Mouse (Mus musculus): ENCODE measurements around the gene Stc2. TPM values are rescaled to one million over a fixed set of nuclear protein-coding genes. Genes with fewer than 3 reads are reported as not detected.

Gene Stc2
- polyA plus RNA-seq, 1 experiment from 2014 or later: 3.3 TPM

GRCm38 (mm10) chr11:31392340-31392739 lies 22.5 kb upstream of the Stc2 start:
- 76% methylated on average over 5 of the region's 5 CpGs for WGBS
- no peaks in the 10 kb centered on the region for H3K4me1 ChIP-seq (ENCODE audit: control insufficient read depth, insufficient read depth, low read length)
- no peak overlapping the region for H3K9ac ChIP-seq (replicated peaks; ENCODE audit: low read depth, low read length)
- ATAC-seq (ENCODE audit: insufficient number of reproducible peaks, insufficient read depth, low FRiP score, low read depth): no peak
- no peak overlapping the region for H3K4me3 ChIP-seq (ENCODE audit: low read depth, low read length)
- H3K9me3 ChIP-seq (ENCODE audit: control insufficient read depth, low read depth, low read length): no peaks in the 10 kb centered on the region
- H3K27me3 ChIP-seq (ENCODE audit: control insufficient read depth, insufficient read depth, low read length): no peaks in the 10 kb centered on the region
- no peak overlapping the region for H3K4me2 ChIP-seq (replicated peaks; ENCODE audit: low read depth, low read length)
- H3K36me3 ChIP-seq (ENCODE audit: control insufficient read depth, insufficient read depth, low read length): no peaks in the 10 kb centered on the region
- H3K27ac ChIP-seq (ENCODE audit: low read length): no peak overlapping the region

- no peak for ATAC-seq (ENCODE audit: insufficient number of reproducible peaks, insufficient read depth, low FRiP score, low read depth)
- Histone ChIP-seq H3K36me3 (ENCODE audit: control insufficient read depth, insufficient read depth, low read length) (no peaks in the 10 kb centered on the region), H3K4me1 (ENCODE audit: control insufficient read depth, insufficient read depth, low read length) (0 out of 2 replicates have a peak, but pooled peaks cover 6% of the 10 kb centered on the region), H3K27me3 (ENCODE audit: control insufficient read depth, insufficient read depth, low read length) (no peaks in the 10 kb centered on the region), H3K9ac (replicated peaks; ENCODE audit: low read depth, low read length) (no peak overlapping the region), H3K4me2 (replicated peaks; ENCODE audit: low read depth, low read length) (no peak overlapping the region), H3K9me3 (ENCODE audit: control insufficient read depth, low read depth, low read length) (no peaks in the 10 kb centered on the region), H3K4me3 (ENCODE audit: low read depth, low read length) (no peak overlapping the region), H3K27ac (ENCODE audit: low read length) (no peak overlapping the region)
- 35% methylated on average over 4 of the region's 4 CpGs for WGBS
Measured at GRCm38 (mm10) chr11:31388890-31389289, 19.0 kb upstream of the Stc2 start.

GRCm38 (mm10) chr11:31387526-31387925 lies 17.7 kb upstream of the Stc2 start:
- no peaks in the 10 kb centered on the region for H3K27me3 ChIP-seq (ENCODE audit: control insufficient read depth, insufficient read depth, low read length)
- no peak overlapping the region for H3K27ac ChIP-seq (ENCODE audit: low read length)
- no peak overlapping the region for H3K4me3 ChIP-seq (ENCODE audit: low read depth, low read length)
- no peaks in the 10 kb centered on the region for H3K36me3 ChIP-seq (ENCODE audit: control insufficient read depth, insufficient read depth, low read length)
- WGBS: 76% methylated on average over 5 of the region's 5 CpGs
- no peak overlapping the region for H3K9ac ChIP-seq (replicated peaks; ENCODE audit: low read depth, low read length)
- H3K9me3 ChIP-seq (ENCODE audit: control insufficient read depth, low read depth, low read length): no peaks in the 10 kb centered on the region
- ATAC-seq (ENCODE audit: insufficient number of reproducible peaks, insufficient read depth, low FRiP score, low read depth): no peak
- no peak overlapping the region for H3K4me2 ChIP-seq (replicated peaks; ENCODE audit: low read depth, low read length)
- 0 out of 2 replicates have a peak, but pooled peaks cover 6% of the 10 kb centered on the region for H3K4me1 ChIP-seq (ENCODE audit: control insufficient read depth, insufficient read depth, low read length)

- H3K36me3 ChIP-seq (ENCODE audit: control insufficient read depth, insufficient read depth, low read length): no peaks in the 10 kb centered on the region
- no peak overlapping the region for H3K4me3 ChIP-seq (ENCODE audit: low read depth, low read length)
- no peaks in the 10 kb centered on the region for H3K9me3 ChIP-seq (ENCODE audit: control insufficient read depth, low read depth, low read length)
- no peak overlapping the region for H3K9ac ChIP-seq (replicated peaks; ENCODE audit: low read depth, low read length)
- peak; percentile 16; the same call in 1 of the 2 replicates for ATAC-seq (ENCODE audit: insufficient number of reproducible peaks, insufficient read depth, low FRiP score, low read depth)
- no peak overlapping the region for H3K4me2 ChIP-seq (replicated peaks; ENCODE audit: low read depth, low read length)
- 44% methylated on average over 3 of the region's 3 CpGs for WGBS
- H3K27me3 ChIP-seq (ENCODE audit: control insufficient read depth, insufficient read depth, low read length): no peaks in the 10 kb centered on the region
- H3K4me1 ChIP-seq (ENCODE audit: control insufficient read depth, insufficient read depth, low read length): 0 out of 2 replicates have a peak, but pooled peaks cover 6% of the 10 kb centered on the region
- H3K27ac ChIP-seq (ENCODE audit: low read length): no peak overlapping the region
Measured at GRCm38 (mm10) chr11:31386571-31386970, 16.7 kb upstream of the Stc2 start.

- no peak for ATAC-seq (ENCODE audit: insufficient number of reproducible peaks, insufficient read depth, low FRiP score, low read depth)
- H3K9me3 ChIP-seq (ENCODE audit: control insufficient read depth, low read depth, low read length): no peaks in the 10 kb centered on the region
- no peak overlapping the region for H3K27ac ChIP-seq (ENCODE audit: low read length)
- whole genome bisulfite sequencing: 82% methylated on average over 2 of the region's 2 CpGs
- H3K4me2 ChIP-seq (replicated peaks; ENCODE audit: low read depth, low read length): no peak overlapping the region
- H3K4me1 ChIP-seq (ENCODE audit: control insufficient read depth, insufficient read depth, low read length): 0 out of 2 replicates have a peak, but pooled peaks cover 6% of the 10 kb centered on the region
- H3K9ac ChIP-seq (replicated peaks; ENCODE audit: low read depth, low read length): no peak overlapping the region
- H3K36me3 ChIP-seq (ENCODE audit: control insufficient read depth, insufficient read depth, low read length): no peaks in the 10 kb centered on the region
- no peaks in the 10 kb centered on the region for H3K27me3 ChIP-seq (ENCODE audit: control insufficient read depth, insufficient read depth, low read length)
- no peak overlapping the region for H3K4me3 ChIP-seq (ENCODE audit: low read depth, low read length)
Measured at GRCm38 (mm10) chr11:31383968-31384367, 14.1 kb upstream of the Stc2 start.

DNA sequence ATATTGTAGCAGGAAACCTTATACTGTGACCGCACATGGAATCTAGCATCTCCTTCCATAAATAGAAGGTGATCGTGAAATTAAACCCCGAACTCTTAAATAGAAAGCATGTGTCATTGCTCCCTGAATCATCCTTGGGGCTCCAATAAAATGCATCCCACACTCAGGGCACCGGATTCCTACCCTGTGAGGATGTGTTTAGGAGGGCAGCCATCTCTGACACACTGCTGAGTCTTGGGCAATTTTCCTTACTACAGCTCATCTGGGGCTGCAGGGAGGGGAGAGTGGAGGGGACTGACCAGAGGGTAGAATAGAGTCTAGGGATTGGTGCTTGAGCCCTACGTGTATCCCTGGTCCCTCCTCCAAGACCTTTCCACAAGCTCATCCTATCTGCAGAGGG lies 12.3 kb upstream of the Stc2 start:
- H3K36me3 ChIP-seq (ENCODE audit: control insufficient read depth, insufficient read depth, low read length): no peaks in the 10 kb centered on the region
- no peak overlapping the region for H3K27ac ChIP-seq (ENCODE audit: low read length)
- H3K27me3 ChIP-seq (ENCODE audit: control insufficient read depth, insufficient read depth, low read length): no peaks in the 10 kb centered on the region
- ATAC-seq (ENCODE audit: insufficient number of reproducible peaks, insufficient read depth, low FRiP score, low read depth): no peak
- H3K9me3 ChIP-seq (ENCODE audit: control insufficient read depth, low read depth, low read length): no peaks in the 10 kb centered on the region
- no peak overlapping the region for H3K4me2 ChIP-seq (replicated peaks; ENCODE audit: low read depth, low read length)
- H3K4me3 ChIP-seq (ENCODE audit: low read depth, low read length): no peak overlapping the region
- H3K4me1 ChIP-seq (ENCODE audit: control insufficient read depth, insufficient read depth, low read length): 0 out of 2 replicates have a peak, but pooled peaks cover 6% of the 10 kb centered on the region
- 87% methylated on average over 5 of the region's 5 CpGs for WGBS
- no peak overlapping the region for H3K9ac ChIP-seq (replicated peaks; ENCODE audit: low read depth, low read length)

DNA sequence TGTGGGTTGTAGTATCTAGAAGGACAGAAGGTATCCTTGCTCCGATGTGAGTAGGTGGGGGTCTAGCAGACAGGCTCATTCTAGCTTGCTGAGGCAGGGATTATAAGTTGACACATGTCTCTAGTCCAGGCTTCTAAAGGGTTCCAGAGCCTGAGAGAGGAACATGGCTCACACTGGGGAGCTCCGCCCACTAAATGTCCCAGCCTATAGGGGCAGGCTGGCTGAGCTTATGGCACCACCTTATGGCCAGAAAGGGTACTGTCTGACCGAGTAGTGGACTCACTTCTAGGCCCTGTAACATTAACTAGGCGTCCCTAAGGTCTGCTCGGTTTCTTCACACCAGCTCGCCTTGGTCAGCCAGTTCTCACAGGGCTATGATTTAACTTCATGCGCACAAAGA lies 3.6 kb upstream of the Stc2 start:
- Histone ChIP-seq H3K27me3 (ENCODE audit: control insufficient read depth, insufficient read depth, low read length) (peaks cover 8% of the 10 kb centered on the region; the same call in 1 of the 2 replicates), H3K27ac (ENCODE audit: low read length) (no peak overlapping the region), H3K9ac (replicated peaks; ENCODE audit: low read depth, low read length) (no peak overlapping the region), H3K4me1 (ENCODE audit: control insufficient read depth, insufficient read depth, low read length) (0 out of 2 replicates have a peak, but pooled peaks cover 4% of the 10 kb centered on the region), H3K4me3 (ENCODE audit: low read depth, low read length) (no peak overlapping the region), H3K4me2 (replicated peaks; ENCODE audit: low read depth, low read length) (no peak overlapping the region), H3K36me3 (ENCODE audit: control insufficient read depth, insufficient read depth, low read length) (no peaks in the 10 kb centered on the region), H3K9me3 (ENCODE audit: control insufficient read depth, low read depth, low read length) (no peaks in the 10 kb centered on the region)
- 66% methylated on average over 7 of the region's 7 CpGs for whole genome bisulfite sequencing
- no peak for ATAC-seq (ENCODE audit: insufficient number of reproducible peaks, insufficient read depth, low FRiP score, low read depth)

DNA sequence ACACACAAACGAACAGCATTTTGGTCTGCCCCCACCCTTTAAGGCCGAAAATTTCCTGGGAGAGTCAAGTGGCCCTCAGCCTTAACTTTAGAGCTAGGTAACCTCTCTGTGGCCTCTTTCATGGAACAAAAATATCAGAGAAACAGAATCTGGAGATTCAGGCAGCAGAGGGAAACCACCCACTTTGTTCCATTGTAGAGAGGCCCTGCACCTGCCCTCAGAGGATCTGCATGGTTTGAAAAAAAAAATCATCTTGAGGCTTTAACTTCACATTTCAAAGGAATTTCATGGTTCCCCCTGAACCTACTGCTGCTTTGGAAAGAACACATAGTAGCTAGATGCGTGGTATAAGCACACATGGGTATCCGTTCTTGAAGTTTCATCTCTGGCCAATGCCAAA lies 2.3 kb upstream of the Stc2 start:
- 0 out of 2 replicates have a peak, but pooled peaks cover 4% of the 10 kb centered on the region for H3K4me1 ChIP-seq (ENCODE audit: control insufficient read depth, insufficient read depth, low read length)
- 82% methylated on average over 4 of the region's 4 CpGs for WGBS
- ATAC-seq (ENCODE audit: insufficient number of reproducible peaks, insufficient read depth, low FRiP score, low read depth): no peak
- no peak overlapping the region for H3K4me3 ChIP-seq (ENCODE audit: low read depth, low read length)
- H3K27me3 ChIP-seq (ENCODE audit: control insufficient read depth, insufficient read depth, low read length): peaks cover 8% of the 10 kb centered on the region; the same call in 1 of the 2 replicates
- no peak overlapping the region for H3K27ac ChIP-seq (ENCODE audit: low read length)
- H3K36me3 ChIP-seq (ENCODE audit: control insufficient read depth, insufficient read depth, low read length): no peaks in the 10 kb centered on the region
- no peak overlapping the region for H3K4me2 ChIP-seq (replicated peaks; ENCODE audit: low read depth, low read length)
- no peak overlapping the region for H3K9ac ChIP-seq (replicated peaks; ENCODE audit: low read depth, low read length)
- no peaks in the 10 kb centered on the region for H3K9me3 ChIP-seq (ENCODE audit: control insufficient read depth, low read depth, low read length)

DNA sequence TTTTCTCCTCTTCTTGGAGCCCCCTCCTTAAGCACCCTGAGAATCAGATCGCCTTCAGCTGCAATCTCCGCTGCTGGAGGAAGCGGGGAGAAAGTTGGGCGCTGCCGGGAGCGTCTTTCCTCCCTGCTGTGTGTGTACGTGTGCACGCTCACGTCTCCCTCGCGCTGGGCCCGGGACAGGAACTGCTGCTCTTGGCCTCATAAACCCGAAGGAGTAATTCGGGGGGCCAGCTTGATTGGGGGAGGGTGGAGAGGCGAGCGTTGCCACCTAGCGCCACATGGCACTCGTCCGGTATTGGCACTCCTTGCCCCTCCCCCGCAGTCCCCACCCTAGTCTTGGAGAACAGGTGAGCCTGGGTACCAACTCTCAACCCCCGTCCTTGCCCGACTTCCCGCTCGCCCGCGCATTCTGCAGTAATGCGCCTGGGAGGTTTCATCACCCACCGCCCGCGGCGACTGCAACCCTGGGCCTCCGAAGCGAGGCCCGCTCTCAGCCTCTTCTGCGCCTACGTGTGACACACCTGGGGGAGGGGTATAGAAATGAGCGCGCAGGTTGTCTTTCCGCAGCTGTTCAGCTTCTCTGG lies 1.5 kb upstream of the Stc2 start:
- peak overlapping the region; percentile 63 for H3K4me3 ChIP-seq (ENCODE audit: low read depth, low read length)
- H3K27me3 ChIP-seq (ENCODE audit: control insufficient read depth, insufficient read depth, low read length): peaks cover 8% of the 10 kb centered on the region; the same call in 1 of the 2 replicates
- H3K4me1 ChIP-seq (ENCODE audit: control insufficient read depth, insufficient read depth, low read length): 0 out of 2 replicates have a peak, but pooled peaks cover 4% of the 10 kb centered on the region
- H3K9me3 ChIP-seq (ENCODE audit: control insufficient read depth, low read depth, low read length): no peaks in the 10 kb centered on the region
- no peak overlapping the region for H3K27ac ChIP-seq (ENCODE audit: low read length)
- peak; percentile 24 for ATAC-seq (ENCODE audit: insufficient number of reproducible peaks, insufficient read depth, low FRiP score, low read depth)
- no peaks in the 10 kb centered on the region; the same call in 1 of the 2 replicates for H3K36me3 ChIP-seq (ENCODE audit: control insufficient read depth, insufficient read depth, low read length)
- 3% methylated on average over 39 of the region's 39 CpGs for WGBS
- no peak overlapping the region for H3K9ac ChIP-seq (replicated peaks; ENCODE audit: low read depth, low read length)
- H3K4me2 ChIP-seq (replicated peaks; ENCODE audit: low read depth, low read length): peak overlapping the region; percentile 95
